Mouse (Mus musculus) left cerebral cortex, postnatal 14 days (tissue): Measurements from ENCODE around the gene Sned1. TPM values are rescaled to one million over a fixed set of nuclear protein-coding genes. Genes with fewer than 3 reads are reported as not detected.
"Not testable (repeated sequence)": the region's sequence is repeated elsewhere in the genome, so short reads cannot be mapped to it uniquely, and the experiment has no call there.

Experiments
- DNase-seq, 2 experiments: peaks; one replicate each; pipeline ENCODE4 v3.0.0; 2021 to 2022; ENCODE audit warnings: low spot score in 2 of 2, mixed read lengths in 1 of 2
- intact Hi-C: fragments of 180-260 bp; cut with DNase I; formaldehyde crosslinking; loops from one replicate; pipeline ENCODE4 v1.15.1; 2025
- long read RNA-seq, 2 experiments: library from polyadenylated mRNA; stranded (forward); transcript quantifications; one replicate each; pipeline ENCODE4 v2.0.0; 2021
- total RNA-seq, 2 experiments: library from RNA; stranded (reverse); gene quantifications; 2 replicates each; pipeline ENCODE4 v1.2.3; 2021

Gene Sned1
- 1 to 10 TPM; 7.7 to 8.2 TPM for total RNA-seq
- long read RNA-seq, experiment 1, full-length matches to known transcripts, result 1 of 1 reads
- long read RNA-seq, experiment 1, partial matches to known transcripts, result 0 of 1 reads
- long read RNA-seq, experiment 1, other reads (novel, unspliced or antisense), result 0 of 1 reads
- long read RNA-seq, experiment 2, partial matches to known transcripts, result 1 of 3 reads
- long read RNA-seq, experiment 2, other reads (novel, unspliced or antisense), result 2 of 3 reads

- intact Hi-C loops, result no loop called here
- DNase-seq, result peak; percentile 53 to 73
Observed at GRCm38 (mm10) chr1:93235576-93236544, at the start of gene Sned1. Gene Sned1, plus strand, starts transcription at chr1:93235841.

GRCm38 (mm10) chr1:93190726-93191305 lies 44.8 kb upstream of the Sned1 start:
- intact Hi-C loops, result no loop called here
- no peak for DNase-seq

GRCm38 (mm10) chr1:93194961-93195360 lies 40.7 kb upstream of the Sned1 start:
- DNase-seq, result no peak
- intact Hi-C loops, result no loop called here

- DNase-seq, intact Hi-C loops: not testable (repeated sequence)
Observed at GRCm38 (mm10) chr1:93197454-93197853, 38.2 kb upstream of the Sned1 start.

- intact Hi-C loops, result no loop called here
- DNase-seq, result no peak
Observed at GRCm38 (mm10) chr1:93197916-93198315, 37.7 kb upstream of the Sned1 start.

- intact Hi-C loops, result no loop called here
- no peak for DNase-seq
Observed at GRCm38 (mm10) chr1:93206277-93206970, 29.2 kb upstream of the Sned1 start.

- intact Hi-C loops, result no loop called here
- DNase-seq, result peak; percentile 15 to 20
Observed at GRCm38 (mm10) chr1:93207536-93208064, 28.0 kb upstream of the Sned1 start.

GRCm38 (mm10) chr1:93210213-93210641 lies 25.4 kb upstream of the Sned1 start:
- intact Hi-C loops, result no loop called here
- peak; percentile 34 to 41 for DNase-seq

- no peak for DNase-seq
- intact Hi-C loops, result no loop called here
Observed at GRCm38 (mm10) chr1:93211019-93211418, 24.6 kb upstream of the Sned1 start.

- intact Hi-C loops, result no loop called here
- no peak for DNase-seq
Observed at GRCm38 (mm10) chr1:93211549-93212220, 24.0 kb upstream of the Sned1 start.

GRCm38 (mm10) chr1:93212441-93212840 lies 23.2 kb upstream of the Sned1 start:
- intact Hi-C loops, result no loop called here
- no peak for DNase-seq

GRCm38 (mm10) chr1:93214612-93215011 lies 21.0 kb upstream of the Sned1 start:
- DNase-seq, result no peak
- intact Hi-C loops, result no loop called here

- intact Hi-C loops, result no loop called here
- peak in 1 of 2 experiments; percentile 17 for DNase-seq
Observed at GRCm38 (mm10) chr1:93216839-93217497, 18.7 kb upstream of the Sned1 start.

- DNase-seq, result no peak
- intact Hi-C loops, result no loop called here
Observed at GRCm38 (mm10) chr1:93217530-93217929, 18.1 kb upstream of the Sned1 start.

- DNase-seq, result peak in 1 of 2 experiments; percentile 29
- intact Hi-C loops, result no loop called here
Observed at GRCm38 (mm10) chr1:93220776-93221175, 14.9 kb upstream of the Sned1 start.

GRCm38 (mm10) chr1:93223972-93224371 lies 11.7 kb upstream of the Sned1 start:
- DNase-seq, result peak; percentile 18 to 19
- intact Hi-C loops, result no loop called here

- DNase-seq, result no peak
- intact Hi-C loops, result loop anchor here (5.0 kb wide), 1 partner anchor 48 kb away; no protein-coding TSS in a partner anchor
Observed at GRCm38 (mm10) chr1:93225226-93225625, 10.4 kb upstream of the Sned1 start.
